Mouse (Mus musculus): ENCODE data around the gene Tmem206. TPM values are rescaled to one million over a fixed set of nuclear protein-coding genes. Genes with fewer than 3 reads are reported as not detected.

The Tmem206 gene
- polyA plus RNA-seq, 1 experiment: not detected

- peak; percentile 91 for TF ChIP-seq POLR2A (IDR thresholded peaks at IDR 0.05; ENCODE audit: insufficient read depth, low read depth, low read length)
- TF ChIP-seq CTCF (IDR thresholded peaks at IDR 0.05; ENCODE audit: insufficient read depth, low read depth, low read length): no peak
- 1% methylated on average over 81 of the region's 82 CpGs for WGBS
- peak overlapping the region; percentile 93 for H3K4me3 ChIP-seq (ENCODE audit: insufficient read depth, low read depth, low read length)
- peak overlapping the region; percentile 99 for H3K27ac ChIP-seq (ENCODE audit: insufficient read depth, low read depth, low read length)
- no peaks in the 10 kb centered on the region for H3K4me1 ChIP-seq (ENCODE audit: control insufficient read depth, insufficient read depth, low read length)
Measured at GRCm38 (mm10) chr1:191396897-191397849, 71.5 kb downstream of the Tmem206 start.

Other genes starting within 250 kb of the Tmem206 start
- gene Batf3, start 228.1 kb upstream of the Tmem206 start, polyA plus RNA-seq (2012; ENCODE audit: insufficient read depth, insufficient read length, low replicate concordance, missing spikeins): not detected in 2 replicates
- gene Fam71a, start 161.1 kb upstream of the Tmem206 start, polyA plus RNA-seq (2012; ENCODE audit: insufficient read depth, insufficient read length, low replicate concordance, missing spikeins): not detected in 2 replicates
- gene Atf3, start 107.9 kb upstream of the Tmem206 start, polyA plus RNA-seq (2012; ENCODE audit: insufficient read depth, insufficient read length, low replicate concordance, missing spikeins): not detected in 2 replicates
- not detected in 2 replicates for gene Nenf, start 7.7 kb upstream of the Tmem206 start, polyA plus RNA-seq (2012; ENCODE audit: insufficient read depth, insufficient read length, low replicate concordance, missing spikeins)
- gene Ppp2r5a, start 77.4 kb downstream of the Tmem206 start, polyA plus RNA-seq (2012; ENCODE audit: insufficient read depth, insufficient read length, low replicate concordance, missing spikeins): 149 and 263 TPM in 2 replicates
- gene Dtl, start 249.6 kb downstream of the Tmem206 start, polyA plus RNA-seq (2012; ENCODE audit: insufficient read depth, insufficient read length, low replicate concordance, missing spikeins): not detected in 2 replicates
- not detected in 2 replicates for gene Ints7, start 249.7 kb downstream of the Tmem206 start, polyA plus RNA-seq (2012; ENCODE audit: insufficient read depth, insufficient read length, low replicate concordance, missing spikeins)

Measured in olfactory bulb, adult 2 months (tissue).